Mouse (Mus musculus) C2C12 (cell line): ENCODE measurements around the gene Apba3.

Experiments used
- CTCF ChIP-seq: IDR thresholded peaks from one replicate; pipeline ENCODE4 v1.5.1; 2011; ENCODE audit not compliant: control insufficient read depth, insufficient read depth, insufficient read length
- MAX ChIP-seq: IDR thresholded peaks from one replicate; pipeline ENCODE4 v1.6.1; 2011; ENCODE audit warnings: mild to moderate bottlenecking, control low read depth
- MYOD1 ChIP-seq: IDR thresholded peaks from one replicate; pipeline ENCODE4 v1.6.1; 2011; ENCODE audit warnings: low read depth; ENCODE audit not compliant: control insufficient read depth, insufficient read length
- MYOG ChIP-seq: IDR thresholded peaks from one replicate; pipeline ENCODE4 v1.6.1; 2011; ENCODE audit not compliant: control insufficient read depth, insufficient read length; ENCODE audit errors: extremely low read depth
- USF1 ChIP-seq: IDR thresholded peaks from one replicate; pipeline ENCODE4 v1.6.1; 2011; ENCODE audit warnings: low read depth, mild to moderate bottlenecking, control low read depth, moderate library complexity

GRCm38 (mm10) chr10:81254886-81255285 is 11.9 kb upstream of the Apba3 start:
- TF ChIP-seq MAX (no peak), CTCF (no peak), MYOD1 (no peak), USF1 (no peak), MYOG (no peak)
